Mouse (Mus musculus) hindbrain, postnatal 0 days (tissue): ENCODE results near the gene Npc1l1. TPM values are rescaled to one million over a fixed set of nuclear protein-coding genes. Genes with fewer than 3 reads are reported as not detected.
"Not testable (repeated sequence)": the region's sequence is repeated elsewhere in the genome, so short reads cannot be mapped to it uniquely, and the experiment has no call there.

Experiments
- ATAC-seq: fragments of 200-750 bp; cut with Nextera tagmentation; 2 replicates; pipeline ENCODE4 v1.8.0; 2017; ENCODE audit warnings: mild to moderate bottlenecking, moderate TSS enrichment, moderate library complexity
- DNase-seq: peaks from one replicate; pipeline ENCODE4 v3.0.0-alpha.2; 2015; ENCODE audit warnings: low spot score
- H3K27ac ChIP-seq: fragments of 300-500 bp; sonication (generic); 2 replicates; pipeline ENCODE4 v1.5.1; 2014; ENCODE audit warnings: mild to moderate bottlenecking
- H3K27me3 ChIP-seq: fragments of 300-500 bp; sonication (generic); 2 replicates; pipeline ENCODE4 v1.6.1; 2014; ENCODE audit warnings: low read length, mixed read lengths; ENCODE audit not compliant: insufficient read depth
- H3K36me3 ChIP-seq: fragments of 300-500 bp; sonication (generic); 2 replicates; pipeline ENCODE4 v1.6.1; 2014; ENCODE audit warnings: low read length, mixed read lengths; ENCODE audit not compliant: insufficient read depth
- H3K4me1 ChIP-seq: fragments of 300-500 bp; sonication (generic); 2 replicates; pipeline ENCODE4 v1.6.1; 2014; ENCODE audit warnings: antibody characterized with exemption, low read length, mixed read lengths; ENCODE audit not compliant: insufficient read depth
- H3K4me2 ChIP-seq: fragments of 300-500 bp; sonication (generic); 2 replicates; pipeline ENCODE4 v1.6.1; 2014; ENCODE audit warnings: low read depth, mild to moderate bottlenecking, low read length, moderate library complexity, mixed read lengths
- H3K4me3 ChIP-seq: fragments of 300-500 bp; sonication (generic); 2 replicates; pipeline ENCODE4 v1.5.1; 2014; ENCODE audit warnings: low read length
- H3K9ac ChIP-seq: fragments of 300-500 bp; sonication (generic); replicated peaks from 2 replicates; pipeline ENCODE4 v1.6.1; 2014; ENCODE audit warnings: mild to moderate bottlenecking, low read length, moderate library complexity, mixed read lengths
- H3K9me3 ChIP-seq: fragments of 300-500 bp; sonication (generic); 2 replicates; pipeline ENCODE4 v1.6.1; 2016; ENCODE audit warnings: low read length, mixed read lengths
- CTCF ChIP-seq: IDR thresholded peaks from 2 replicates; pipeline ENCODE4 v1.5.1; 2016; ENCODE audit warnings: antibody characterized with exemption, control low read depth, low read depth
- WGBS: fragments of 180-500 bp; shearing (Covaris S2); extraction: QIAGEN DNeasy Blood & Tissue Kit; methylation state at CpG from one replicate; pipeline ENCODE4 v1.1.7; 2014; 5-methylcytosine and 5-hydroxymethylcytosine counted together
- polyA plus RNA-seq: library from polyadenylated mRNA; unstranded; fragments of >200 nt; fragmentation: Nextera tagmentation; extraction: Ambion mirVana; gene quantifications from 2 replicates; pipeline ENCODE4 v1.2.1, GENCODE M21; 2015
- total RNA-seq: library from RNA; depleted of rRNA; stranded (reverse); fragments of >200 nt; gene quantifications from 2 replicates; pipeline ENCODE4 v1.2.3, GENCODE M21; 2014

The Npc1l1 gene
- total and polyA plus RNA-seq, 2 experiments from 2014 or later: 0.05 to 0.08 TPM

GRCm38 (mm10) chr11:6266621-6267020 is 36.7 kb upstream of the Npc1l1 start:
- TF ChIP-seq CTCF: no peak
- peaks cover 8% of the 10 kb centered on the region; the same call in 1 of the 2 replicates for H3K4me1 ChIP-seq
- peak overlapping the region; percentile 78 for H3K9ac ChIP-seq
- ATAC-seq (no peak), DNase-seq (no peak)
- no peaks in the 10 kb centered on the region for H3K9me3 ChIP-seq
- WGBS: 68% methylated on average over 9 of the region's 9 CpGs
- peaks cover 47% of the 10 kb centered on the region for H3K36me3 ChIP-seq
- H3K4me3 ChIP-seq: peak overlapping the region; percentile 86
- H3K27ac ChIP-seq: no peak overlapping the region
- H3K4me2 ChIP-seq: peak overlapping the region; percentile 93
- no peaks in the 10 kb centered on the region for H3K27me3 ChIP-seq

GRCm38 (mm10) chr11:6261434-6262082 is 31.6 kb upstream of the Npc1l1 start:
- H3K4me3 ChIP-seq: no peak overlapping the region
- 74% methylated on average over 10 of the region's 10 CpGs for WGBS
- H3K9ac ChIP-seq: no peak overlapping the region
- ATAC-seq: peak; percentile 61; the same call in 1 of the 2 replicates
- H3K27me3 ChIP-seq: no peaks in the 10 kb centered on the region
- peaks cover 3% of the 10 kb centered on the region; the same call in 1 of the 2 replicates for H3K4me1 ChIP-seq
- TF ChIP-seq CTCF: peak; percentile 99
- peak; percentile 89 for DNase-seq
- no peak overlapping the region for H3K4me2 ChIP-seq
- H3K36me3 ChIP-seq: peaks cover 81% of the 10 kb centered on the region
- H3K27ac ChIP-seq: no peak overlapping the region
- H3K9me3 ChIP-seq: no peaks in the 10 kb centered on the region

DNA sequence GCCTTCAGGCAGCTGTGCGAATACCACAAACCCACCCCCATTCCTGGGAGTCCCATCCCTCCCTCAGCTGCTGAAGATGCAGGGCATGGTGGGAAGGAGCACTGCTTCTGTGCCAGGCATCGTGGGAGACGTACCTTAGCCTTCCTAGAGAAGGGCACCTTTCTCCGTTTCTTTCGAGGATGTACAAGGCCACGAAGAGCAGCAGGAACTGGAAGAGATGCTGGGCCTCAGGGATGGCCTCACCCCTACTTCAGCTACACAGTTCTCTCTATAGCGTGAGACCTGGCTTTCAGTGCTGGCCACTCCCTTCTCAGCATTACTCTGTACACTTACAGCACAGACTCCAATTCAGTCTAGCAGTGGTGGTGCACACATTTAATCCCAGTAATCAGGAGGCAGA is 29.5 kb upstream of the Npc1l1 start:
- H3K27ac ChIP-seq: no peak overlapping the region
- TF ChIP-seq CTCF: no peak
- no peak for DNase-seq
- ATAC-seq: no peak
- no peak overlapping the region for H3K4me3 ChIP-seq
- no peaks in the 10 kb centered on the region for H3K27me3 ChIP-seq
- H3K4me1 ChIP-seq: no peaks in the 10 kb centered on the region
- peaks cover 62% of the 10 kb centered on the region for H3K36me3 ChIP-seq
- 93% methylated on average over 7 of the region's 7 CpGs for WGBS
- H3K9me3 ChIP-seq: no peaks in the 10 kb centered on the region
- no peak overlapping the region for H3K4me2 ChIP-seq
- no peak overlapping the region for H3K9ac ChIP-seq

DNA sequence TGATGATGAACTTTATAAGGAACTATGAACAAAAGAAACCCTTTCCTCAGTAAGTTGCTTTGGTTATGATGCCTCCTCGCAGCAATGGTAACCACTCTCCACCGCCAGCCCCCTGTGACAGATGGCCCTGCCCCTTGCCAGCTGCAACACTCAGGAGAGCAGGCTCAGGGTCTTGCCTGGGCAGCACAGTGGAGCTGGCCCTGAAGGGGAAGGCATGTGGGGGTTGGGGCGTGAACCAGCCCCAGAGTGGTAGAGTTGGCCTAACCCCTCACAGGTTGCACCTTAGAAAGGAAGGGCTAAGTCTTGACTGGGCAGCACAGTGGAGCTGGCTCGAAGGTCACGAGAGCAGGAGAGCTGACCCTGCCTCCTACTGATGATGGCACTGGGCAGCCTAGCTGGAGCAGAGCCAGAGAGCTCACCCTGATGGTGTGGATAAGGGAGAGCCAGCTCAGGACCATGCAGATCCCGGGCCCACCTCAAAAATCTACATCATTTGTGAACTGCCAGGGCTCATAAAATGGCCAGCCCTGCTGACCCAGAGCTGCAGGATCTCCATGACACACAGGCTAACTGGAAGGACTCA is 26.6 kb upstream of the Npc1l1 start:
- ATAC-seq: peak; percentile 30; the same call in 1 of the 2 replicates
- WGBS: 66% methylated on average over 6 of the region's 6 CpGs

GRCm38 (mm10) chr11:6254602-6255001 is 24.7 kb upstream of the Npc1l1 start:
- not testable (repeated sequence) for H3K27ac ChIP-seq, ATAC-seq, H3K4me2 ChIP-seq, H3K9me3 ChIP-seq, DNase-seq, H3K4me3 ChIP-seq, H3K27me3 ChIP-seq, H3K9ac ChIP-seq, H3K4me1 ChIP-seq
- H3K36me3 ChIP-seq: peaks cover 21% of the 10 kb centered on the region; the same call in 1 of the 2 replicates
- WGBS: 95% methylated on average over 2 of the region's 2 CpGs

More for the DNA sequence above, 26.6 kb upstream of the Npc1l1 start:
- no peaks in the 10 kb centered on the region for H3K4me1 ChIP-seq
- H3K9ac ChIP-seq: no peak overlapping the region
- no peaks in the 10 kb centered on the region for H3K27me3 ChIP-seq
- TF ChIP-seq CTCF: no peak
- H3K4me2 ChIP-seq: no peak overlapping the region
- no peak overlapping the region for H3K27ac ChIP-seq
- H3K4me3 ChIP-seq: no peak overlapping the region
- no peak for DNase-seq
- no peaks in the 10 kb centered on the region for H3K9me3 ChIP-seq
- H3K36me3 ChIP-seq: peaks cover 41% of the 10 kb centered on the region

GRCm38 (mm10) chr11:6252824-6253223 is 22.9 kb upstream of the Npc1l1 start:
- no peak for DNase-seq

GRCm38 (mm10) chr11:6252248-6252647 is 22.3 kb upstream of the Npc1l1 start:
- no peak for TF ChIP-seq CTCF
- ATAC-seq (no peak), DNase-seq (no peak)
- Histone ChIP-seq H3K4me3 (no peak overlapping the region), H3K27me3 (no peaks in the 10 kb centered on the region), H3K4me1 (no peaks in the 10 kb centered on the region), H3K4me2 (no peak overlapping the region), H3K27ac (no peak overlapping the region), H3K9me3 (no peaks in the 10 kb centered on the region), H3K36me3 (no peaks in the 10 kb centered on the region), H3K9ac (no peak overlapping the region)
- WGBS: 93% methylated on average over 5 of the region's 5 CpGs

More at GRCm38 (mm10) chr11:6252824-6253223, 22.9 kb upstream of the Npc1l1 start:
- H3K4me3 ChIP-seq: no peak overlapping the region
- H3K9ac ChIP-seq: no peak overlapping the region
- peaks cover 4% of the 10 kb centered on the region; the same call in 1 of the 2 replicates for H3K36me3 ChIP-seq
- no peak overlapping the region for H3K27ac ChIP-seq
- no peaks in the 10 kb centered on the region for H3K9me3 ChIP-seq
- H3K4me2 ChIP-seq: no peak overlapping the region
- WGBS: 90% methylated on average over 4 of the region's 4 CpGs
- no peak for TF ChIP-seq CTCF
- ATAC-seq: no peak
- no peaks in the 10 kb centered on the region for H3K4me1 ChIP-seq
- no peaks in the 10 kb centered on the region for H3K27me3 ChIP-seq
